Mouse (Mus musculus): Measurements from ENCODE around the gene Lyrm1.

The Lyrm1 gene

DNA sequence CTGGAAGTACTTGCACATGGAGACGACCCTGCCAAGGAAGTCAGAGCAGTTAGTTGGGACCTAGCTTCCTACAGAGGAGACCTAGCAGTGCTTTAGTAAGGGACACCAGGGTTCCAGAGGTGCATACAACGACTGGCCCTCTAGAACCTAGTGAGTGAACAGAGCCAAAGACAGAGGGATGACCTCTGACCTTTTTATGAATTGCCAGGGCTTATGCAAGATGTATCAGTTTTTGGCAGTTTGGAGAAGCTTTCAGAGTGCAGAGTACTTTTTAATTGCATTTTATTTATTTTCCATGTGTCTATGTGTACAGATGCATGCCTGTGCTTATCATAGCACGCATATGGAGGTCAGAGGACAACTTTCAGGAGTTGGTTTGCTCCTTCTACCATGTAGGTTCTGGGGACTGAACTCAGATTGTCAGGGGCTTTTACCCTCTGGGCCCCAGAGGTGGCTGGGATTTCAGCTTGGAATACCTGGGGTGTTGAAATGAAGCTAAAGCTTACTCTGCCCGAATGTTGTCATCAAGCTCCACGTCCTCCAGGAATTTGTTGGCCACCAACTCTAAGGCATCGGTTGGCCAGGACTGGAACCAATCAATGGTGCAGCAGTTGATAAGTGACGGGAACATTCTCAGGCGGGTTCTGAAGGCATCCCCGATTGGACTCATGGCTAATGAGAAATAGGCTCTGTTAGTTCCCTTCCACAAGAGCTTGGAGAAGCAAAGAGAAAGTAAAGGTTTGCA, 70.2 kb downstream of the Lyrm1 start:
- no peak for DNase-seq (ENCODE audit: low spot score)

DNA sequence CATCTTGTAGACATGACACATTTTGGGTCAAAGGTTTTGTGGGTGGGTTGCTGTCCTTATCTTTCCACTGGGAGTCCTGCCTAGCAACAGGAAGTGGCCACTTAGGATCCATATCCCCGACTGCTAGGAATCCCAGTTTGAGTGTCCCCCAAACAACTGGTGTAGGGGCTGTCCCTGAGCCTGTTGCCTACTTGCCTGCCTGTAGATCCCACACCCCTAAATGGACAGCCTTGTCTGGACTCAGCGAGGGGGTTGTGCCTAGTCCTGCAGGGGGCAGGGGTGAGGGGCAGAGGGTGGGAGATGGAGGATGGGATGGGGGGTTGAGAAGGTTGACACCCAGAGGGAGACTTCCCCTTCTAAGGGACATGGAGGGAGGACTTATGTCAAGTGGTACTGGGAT, 73.7 kb downstream of the Lyrm1 start:
- DNase-seq (ENCODE audit: low spot score): no peak

DNA sequence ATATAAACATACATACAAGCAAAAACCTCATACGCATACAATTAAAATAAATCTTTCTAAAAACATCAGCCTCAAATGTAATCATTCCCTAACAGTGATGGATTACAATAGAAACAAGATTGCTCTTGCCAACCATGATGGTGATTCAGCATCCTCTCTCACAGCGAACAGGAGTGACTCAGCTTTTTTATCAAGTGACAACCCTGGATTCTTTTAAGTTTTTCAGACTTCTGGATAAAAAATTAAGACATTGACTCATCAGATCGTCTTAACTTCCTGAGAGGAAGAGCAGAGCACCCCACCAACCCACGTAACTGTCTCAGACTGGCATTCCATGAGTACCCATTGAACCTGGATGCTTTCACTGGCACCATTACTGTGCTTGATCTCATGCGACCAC, 78.6 kb downstream of the Lyrm1 start:
- no peak for DNase-seq (ENCODE audit: low spot score)

DNA sequence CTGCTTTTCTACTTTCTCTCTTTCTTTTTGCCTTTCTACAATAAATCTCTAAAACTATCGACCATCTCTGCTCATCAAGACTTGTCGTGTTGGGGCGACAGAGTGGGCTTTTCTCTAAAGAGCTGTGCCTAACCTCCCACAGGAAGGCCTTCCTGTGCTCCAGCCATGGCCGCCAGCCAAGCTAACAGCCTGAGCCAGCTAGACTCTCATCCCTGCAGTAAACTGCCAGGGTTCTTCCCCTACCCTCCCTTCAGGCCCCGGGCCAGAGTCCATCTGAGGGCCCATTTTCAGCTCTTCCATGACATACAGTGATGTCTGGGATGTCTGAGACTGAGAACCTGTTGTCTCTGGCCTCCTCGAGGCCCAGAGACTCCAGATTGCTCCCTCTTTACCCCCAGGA, 80.6 kb downstream of the Lyrm1 start:
- no peak for DNase-seq (ENCODE audit: low spot score)

DNA sequence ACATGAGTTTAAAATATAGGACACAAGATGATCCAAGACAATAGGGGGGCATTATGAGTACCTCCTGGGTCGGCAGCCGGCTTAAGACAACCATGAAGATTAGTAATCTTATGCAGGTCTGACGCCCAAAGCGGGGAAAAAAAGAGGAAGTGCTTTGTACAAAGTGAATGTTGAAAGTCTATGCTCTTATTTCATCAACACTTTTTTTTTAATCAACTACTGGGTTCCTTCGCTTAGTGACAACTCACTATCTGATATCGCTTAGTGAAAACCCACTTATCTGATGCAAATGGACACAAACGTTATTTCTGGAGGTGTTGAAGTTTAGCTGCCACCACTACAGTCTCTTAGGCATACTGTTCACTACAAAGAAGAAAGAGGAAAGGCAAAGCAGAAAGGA, 81.9 kb downstream of the Lyrm1 start:
- no peak for DNase-seq (ENCODE audit: low spot score)

DNA sequence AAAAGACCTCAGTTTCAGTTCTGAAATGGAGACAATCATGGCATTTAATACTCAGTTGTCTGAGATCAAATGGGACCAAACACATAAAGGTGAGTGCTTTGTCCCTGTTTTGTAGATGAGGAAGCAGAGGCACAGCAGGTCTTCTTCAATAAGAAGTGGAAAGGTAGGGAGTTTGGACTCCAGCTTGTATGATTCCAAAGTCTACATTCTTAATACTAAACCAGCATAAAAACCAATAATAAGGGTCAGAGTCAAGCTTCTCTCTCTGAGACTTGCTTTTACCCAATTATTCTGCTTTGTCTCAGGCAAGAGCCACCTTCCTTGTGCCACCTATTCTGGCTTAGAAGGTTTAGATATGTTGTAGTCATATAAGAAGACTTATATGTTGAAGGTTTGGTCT, 82.9 kb downstream of the Lyrm1 start:
- no peak for DNase-seq (ENCODE audit: low spot score)

DNA sequence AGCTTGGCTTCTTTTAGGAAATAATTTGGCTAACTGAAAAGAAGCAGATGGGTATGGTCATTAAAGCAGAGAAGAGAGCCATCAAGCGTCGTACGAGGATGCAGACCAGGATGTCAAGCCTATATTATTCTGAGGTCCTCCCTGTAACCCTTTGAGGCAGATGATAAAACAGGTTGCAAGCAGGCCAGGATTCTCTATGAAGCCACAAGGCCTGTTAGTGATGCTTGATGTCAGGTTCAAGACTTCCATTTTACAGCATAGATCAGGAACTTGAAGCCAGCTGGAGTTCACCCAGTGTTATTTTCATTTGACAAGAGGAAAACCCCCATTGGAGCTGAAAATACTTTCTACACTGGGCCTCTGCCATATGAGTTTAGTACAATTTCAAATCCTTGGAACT, 84.5 kb downstream of the Lyrm1 start:
- no peak for DNase-seq (ENCODE audit: low spot score)

DNA sequence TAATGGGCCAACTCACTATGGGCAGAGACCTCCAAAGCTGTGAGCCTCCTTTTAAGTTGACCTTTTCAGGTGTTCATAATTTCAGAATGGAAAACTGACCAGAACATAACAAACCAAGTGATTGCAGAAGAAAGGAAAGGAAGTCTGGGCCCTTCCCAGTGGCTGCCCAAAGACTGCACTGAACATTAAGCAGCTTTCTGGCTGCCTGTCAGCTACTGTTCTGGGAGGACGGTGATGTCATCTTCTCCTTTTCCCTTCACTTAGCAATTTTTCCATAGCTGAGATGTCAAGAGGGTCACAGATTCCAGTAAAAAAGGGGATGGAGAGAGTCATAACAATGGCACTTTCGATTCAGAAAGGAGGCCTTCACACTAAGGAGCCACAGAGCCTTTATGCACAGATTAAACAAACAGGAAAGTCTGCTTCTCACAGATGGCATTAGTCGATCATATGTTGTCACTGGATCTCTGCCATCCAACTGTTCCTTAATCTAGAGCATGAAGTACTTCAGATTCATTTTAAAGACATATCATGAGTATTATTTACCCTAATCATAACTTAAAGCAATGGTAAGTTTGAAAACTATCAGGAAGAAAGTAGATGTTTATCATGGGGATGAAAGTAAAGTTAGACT, 89.7 kb downstream of the Lyrm1 start:
- no peak for DNase-seq (ENCODE audit: low spot score)

DNA sequence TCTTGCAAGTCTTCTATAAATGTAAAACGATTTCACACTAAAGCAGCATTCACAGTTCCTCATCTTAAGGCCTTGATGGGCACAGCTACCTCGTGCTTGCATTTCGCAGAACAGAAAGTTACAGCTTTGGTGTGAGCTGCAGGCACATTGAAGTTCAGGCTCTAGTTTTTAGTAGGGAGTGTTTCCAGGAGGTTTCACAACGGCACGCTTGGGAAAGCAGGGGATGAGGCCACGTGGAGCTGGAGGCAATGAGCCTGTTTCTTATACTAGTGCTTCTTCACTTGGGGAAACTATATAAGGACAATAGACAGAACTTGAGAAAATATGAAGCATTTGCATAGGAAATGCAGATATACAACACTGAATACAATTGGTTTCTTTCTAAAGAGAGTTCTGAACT, 101.4 kb downstream of the Lyrm1 start:
- DNase-seq (ENCODE audit: low spot score): no peak
